Mouse (Mus musculus): Measurements from ENCODE around the gene Nos1ap. TPM values are rescaled to one million over a fixed set of nuclear protein-coding genes. Genes with fewer than 3 reads are reported as not detected.

Gene Nos1ap
- polyA plus RNA-seq, 1 experiment from 2014 or later, result 13.0 TPM

- Histone ChIP-seq H3K27ac (replicated peaks; ENCODE audit: low read depth, low read length) (no peak overlapping the region), H3K36me3 (ENCODE audit: control insufficient read depth, insufficient read depth, low read length) (no peaks in the 10 kb centered on the region), H3K27me3 (ENCODE audit: control insufficient read depth, insufficient read depth, low read length) (0 out of 2 replicates have a peak, but pooled peaks cover 4% of the 10 kb centered on the region), H3K4me1 (ENCODE audit: control insufficient read depth, insufficient read depth, low read length) (0 out of 2 replicates have a peak, but pooled peaks cover 13% of the 10 kb centered on the region), H3K4me2 (ENCODE audit: low read length) (no peak overlapping the region), H3K9me3 (ENCODE audit: control insufficient read depth, low read length) (no peaks in the 10 kb centered on the region), H3K9ac (replicated peaks; ENCODE audit: low read length) (no peak overlapping the region), H3K4me3 (replicated peaks; ENCODE audit: low read depth, low read length) (no peak overlapping the region)
- ATAC-seq (ENCODE audit: low FRiP score, low TSS enrichment) (no peak), DNase-seq (no peak)
- WGBS, result 68% methylated on average over 1 of the region's 1 CpGs
Observed at GRCm38 (mm10) chr1:170423048-170423447, 166.6 kb downstream of the Nos1ap start.

GRCm38 (mm10) chr1:170422188-170422587 lies 167.5 kb downstream of the Nos1ap start:
- H3K36me3 ChIP-seq (ENCODE audit: control insufficient read depth, insufficient read depth, low read length), result no peaks in the 10 kb centered on the region
- H3K4me2 ChIP-seq (ENCODE audit: low read length), result no peak overlapping the region
- H3K27ac ChIP-seq (replicated peaks; ENCODE audit: low read depth, low read length), result no peak overlapping the region
- no peak overlapping the region for H3K4me3 ChIP-seq (replicated peaks; ENCODE audit: low read depth, low read length)
- WGBS, result 79% methylated on average over 4 of the region's 4 CpGs
- ATAC-seq (ENCODE audit: low FRiP score, low TSS enrichment) (no peak), DNase-seq (no peak)
- H3K9me3 ChIP-seq (ENCODE audit: control insufficient read depth, low read length), result no peaks in the 10 kb centered on the region
- H3K27me3 ChIP-seq (ENCODE audit: control insufficient read depth, insufficient read depth, low read length), result no peaks in the 10 kb centered on the region
- H3K9ac ChIP-seq (replicated peaks; ENCODE audit: low read length), result no peak overlapping the region
- H3K4me1 ChIP-seq (ENCODE audit: control insufficient read depth, insufficient read depth, low read length), result 0 out of 2 replicates have a peak, but pooled peaks cover 13% of the 10 kb centered on the region

DNA sequence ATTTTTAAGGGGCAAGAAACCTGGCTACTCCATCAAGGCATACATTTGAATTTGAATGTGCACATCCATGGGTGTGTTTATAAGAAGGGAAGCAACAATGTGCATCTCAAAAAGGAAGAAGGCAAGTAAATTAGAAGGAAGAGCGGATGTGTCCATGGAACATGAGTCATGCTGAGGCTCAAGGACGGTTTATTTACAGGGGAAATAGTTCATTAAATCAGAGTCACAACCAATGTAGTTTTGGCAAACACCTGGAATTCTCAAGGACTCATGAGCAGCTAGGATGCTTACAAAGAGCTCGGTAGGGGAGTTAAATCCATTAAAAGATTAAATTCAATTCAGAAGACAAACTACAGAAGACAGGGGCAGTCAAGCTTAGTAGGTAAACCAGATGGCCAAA lies 169.7 kb downstream of the Nos1ap start:
- Histone ChIP-seq H3K27ac (replicated peaks; ENCODE audit: low read depth, low read length) (no peak overlapping the region), H3K4me2 (ENCODE audit: low read length) (no peak overlapping the region), H3K9ac (replicated peaks; ENCODE audit: low read length) (no peak overlapping the region), H3K4me3 (replicated peaks; ENCODE audit: low read depth, low read length) (no peak overlapping the region), H3K27me3 (ENCODE audit: control insufficient read depth, insufficient read depth, low read length) (no peaks in the 10 kb centered on the region), H3K36me3 (ENCODE audit: control insufficient read depth, insufficient read depth, low read length) (no peaks in the 10 kb centered on the region), H3K4me1 (ENCODE audit: control insufficient read depth, insufficient read depth, low read length) (0 out of 2 replicates have a peak, but pooled peaks cover 13% of the 10 kb centered on the region), H3K9me3 (ENCODE audit: control insufficient read depth, low read length) (no peaks in the 10 kb centered on the region)
- DNase-seq, result no peak
- ATAC-seq (ENCODE audit: low FRiP score, low TSS enrichment), result no peak
- WGBS, result 80% methylated on average over 3 of the region's 3 CpGs

- H3K27ac ChIP-seq (replicated peaks; ENCODE audit: low read depth, low read length), result no peak overlapping the region
- ATAC-seq (ENCODE audit: low FRiP score, low TSS enrichment) (no peak), DNase-seq (no peak)
- no peak overlapping the region for H3K9ac ChIP-seq (replicated peaks; ENCODE audit: low read length)
- H3K27me3 ChIP-seq (ENCODE audit: control insufficient read depth, insufficient read depth, low read length), result no peaks in the 10 kb centered on the region
- H3K4me3 ChIP-seq (replicated peaks; ENCODE audit: low read depth, low read length), result no peak overlapping the region
- 53% methylated on average over 1 of the region's 1 CpGs for WGBS
- H3K4me1 ChIP-seq (ENCODE audit: control insufficient read depth, insufficient read depth, low read length), result no peaks in the 10 kb centered on the region
- no peak overlapping the region for H3K4me2 ChIP-seq (ENCODE audit: low read length)
- no peaks in the 10 kb centered on the region for H3K36me3 ChIP-seq (ENCODE audit: control insufficient read depth, insufficient read depth, low read length)
- H3K9me3 ChIP-seq (ENCODE audit: control insufficient read depth, low read length), result no peaks in the 10 kb centered on the region
Observed at GRCm38 (mm10) chr1:170418131-170418530, 171.5 kb downstream of the Nos1ap start.

GRCm38 (mm10) chr1:170416967-170417366 lies 172.7 kb downstream of the Nos1ap start:
- WGBS, result 71% methylated on average over 2 of the region's 2 CpGs
- Histone ChIP-seq H3K27me3 (ENCODE audit: control insufficient read depth, insufficient read depth, low read length) (no peaks in the 10 kb centered on the region), H3K4me1 (ENCODE audit: control insufficient read depth, insufficient read depth, low read length) (no peaks in the 10 kb centered on the region), H3K4me2 (ENCODE audit: low read length) (no peak overlapping the region), H3K27ac (replicated peaks; ENCODE audit: low read depth, low read length) (no peak overlapping the region), H3K9me3 (ENCODE audit: control insufficient read depth, low read length) (no peaks in the 10 kb centered on the region), H3K36me3 (ENCODE audit: control insufficient read depth, insufficient read depth, low read length) (no peaks in the 10 kb centered on the region), H3K4me3 (replicated peaks; ENCODE audit: low read depth, low read length) (no peak overlapping the region), H3K9ac (replicated peaks; ENCODE audit: low read length) (no peak overlapping the region)
- DNase-seq (no peak), ATAC-seq (ENCODE audit: low FRiP score, low TSS enrichment) (no peak)

DNA sequence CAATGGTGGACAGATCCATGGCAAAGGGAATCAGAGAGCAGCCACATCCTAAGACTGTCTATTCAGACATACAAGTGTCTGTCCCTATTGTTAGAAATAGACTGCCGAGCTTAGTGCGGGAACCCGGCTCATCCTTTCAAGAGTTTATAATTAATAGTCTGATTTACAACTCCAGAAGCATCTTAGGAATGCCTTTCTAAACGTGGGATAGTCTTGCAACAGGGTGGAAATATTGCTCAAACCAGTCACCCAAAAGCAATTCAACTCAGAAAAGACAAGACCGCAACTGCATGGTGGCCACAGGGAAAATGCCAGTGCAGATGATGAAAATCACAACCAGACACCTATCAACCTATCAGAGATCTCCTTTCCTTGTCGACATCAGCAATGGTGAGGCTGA lies 173.5 kb downstream of the Nos1ap start:
- WGBS, result 37% methylated on average over 6 of the region's 6 CpGs
- no peak overlapping the region for H3K9ac ChIP-seq (replicated peaks; ENCODE audit: low read length)
- no peaks in the 10 kb centered on the region for H3K9me3 ChIP-seq (ENCODE audit: control insufficient read depth, low read length)
- no peaks in the 10 kb centered on the region for H3K36me3 ChIP-seq (ENCODE audit: control insufficient read depth, insufficient read depth, low read length)
- ATAC-seq (ENCODE audit: low FRiP score, low TSS enrichment), result no peak
- no peaks in the 10 kb centered on the region for H3K4me1 ChIP-seq (ENCODE audit: control insufficient read depth, insufficient read depth, low read length)
- no peak overlapping the region for H3K27ac ChIP-seq (replicated peaks; ENCODE audit: low read depth, low read length)
- H3K27me3 ChIP-seq (ENCODE audit: control insufficient read depth, insufficient read depth, low read length), result no peaks in the 10 kb centered on the region
- DNase-seq, result no peak
- H3K4me3 ChIP-seq (replicated peaks; ENCODE audit: low read depth, low read length), result no peak overlapping the region
- H3K4me2 ChIP-seq (ENCODE audit: low read length), result no peak overlapping the region

GRCm38 (mm10) chr1:170415395-170415794 lies 174.3 kb downstream of the Nos1ap start:
- Histone ChIP-seq H3K27me3 (ENCODE audit: control insufficient read depth, insufficient read depth, low read length) (no peaks in the 10 kb centered on the region), H3K27ac (replicated peaks; ENCODE audit: low read depth, low read length) (no peak overlapping the region), H3K9me3 (ENCODE audit: control insufficient read depth, low read length) (no peaks in the 10 kb centered on the region), H3K9ac (replicated peaks; ENCODE audit: low read length) (no peak overlapping the region), H3K4me3 (replicated peaks; ENCODE audit: low read depth, low read length) (no peak overlapping the region), H3K4me1 (ENCODE audit: control insufficient read depth, insufficient read depth, low read length) (no peaks in the 10 kb centered on the region), H3K36me3 (ENCODE audit: control insufficient read depth, insufficient read depth, low read length) (no peaks in the 10 kb centered on the region), H3K4me2 (ENCODE audit: low read length) (no peak overlapping the region)
- DNase-seq (peak; percentile 19), ATAC-seq (ENCODE audit: low FRiP score, low TSS enrichment) (no peak)
- 34% methylated on average over 3 of the region's 3 CpGs for WGBS

- no peaks in the 10 kb centered on the region for H3K36me3 ChIP-seq (ENCODE audit: control insufficient read depth, insufficient read depth, low read length)
- no peak for ATAC-seq (ENCODE audit: low FRiP score, low TSS enrichment)
- no peak overlapping the region for H3K27ac ChIP-seq (replicated peaks; ENCODE audit: low read depth, low read length)
- no peaks in the 10 kb centered on the region for H3K27me3 ChIP-seq (ENCODE audit: control insufficient read depth, insufficient read depth, low read length)
- no peak overlapping the region for H3K4me2 ChIP-seq (ENCODE audit: low read length)
- DNase-seq, result no peak
- peaks cover 5% of the 10 kb centered on the region; the same call in 1 of the 2 replicates for H3K4me1 ChIP-seq (ENCODE audit: control insufficient read depth, insufficient read depth, low read length)
- no peaks in the 10 kb centered on the region for H3K9me3 ChIP-seq (ENCODE audit: control insufficient read depth, low read length)
- no peak overlapping the region for H3K4me3 ChIP-seq (replicated peaks; ENCODE audit: low read depth, low read length)
- 88% methylated on average over 8 of the region's 8 CpGs for WGBS
- no peak overlapping the region for H3K9ac ChIP-seq (replicated peaks; ENCODE audit: low read length)
Observed at GRCm38 (mm10) chr1:170410402-170411191, 179.1 kb downstream of the Nos1ap start.

DNA sequence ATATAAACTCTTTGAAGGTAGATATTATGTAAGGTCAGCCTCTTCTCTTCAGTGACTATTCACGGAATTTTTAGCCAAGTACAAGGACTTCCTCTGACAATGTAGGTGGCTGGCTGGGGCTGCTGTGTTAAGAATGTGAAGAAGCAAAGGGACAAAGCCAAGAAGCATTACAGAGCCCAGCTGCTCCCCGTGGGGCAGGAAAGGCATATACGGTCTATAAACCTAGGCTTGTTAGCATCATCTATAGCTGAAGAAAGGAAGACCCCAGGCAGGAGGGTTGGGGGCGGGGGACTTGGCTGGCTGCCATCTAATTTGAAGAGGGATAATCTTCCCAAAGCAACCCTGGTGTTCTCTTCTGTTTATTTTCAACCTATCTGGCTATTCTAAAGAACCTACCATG lies 180.6 kb downstream of the Nos1ap start:
- WGBS, result 17% methylated on average over 4 of the region's 4 CpGs
- Histone ChIP-seq H3K9ac (replicated peaks; ENCODE audit: low read length) (no peak overlapping the region), H3K4me2 (ENCODE audit: low read length) (no peak overlapping the region), H3K27ac (replicated peaks; ENCODE audit: low read depth, low read length) (0 out of 2 replicates have a peak overlapping the region, but pooled peaks have one; percentile 41), H3K4me1 (ENCODE audit: control insufficient read depth, insufficient read depth, low read length) (peaks cover 5% of the 10 kb centered on the region; the same call in 1 of the 2 replicates), H3K4me3 (replicated peaks; ENCODE audit: low read depth, low read length) (no peak overlapping the region), H3K36me3 (ENCODE audit: control insufficient read depth, insufficient read depth, low read length) (no peaks in the 10 kb centered on the region), H3K27me3 (ENCODE audit: control insufficient read depth, insufficient read depth, low read length) (no peaks in the 10 kb centered on the region), H3K9me3 (ENCODE audit: control insufficient read depth, low read length) (no peaks in the 10 kb centered on the region)
- ATAC-seq (ENCODE audit: low FRiP score, low TSS enrichment) (no peak), DNase-seq (peak; percentile 55)
